Mouse (Mus musculus) bone marrow macrophage, adult 2 months (primary cell): ENCODE results near the gene Sall2.

Experiments used
- CTCF ChIP-seq: IDR thresholded peaks from 2 replicates; pipeline ENCODE4 v1.5.1; 2012; ENCODE audit warnings: low read depth, mild to moderate bottlenecking, low read length, moderate library complexity
- POLR2A ChIP-seq: IDR thresholded peaks from 2 replicates; pipeline ENCODE4 v1.6.1; 2012; ENCODE audit warnings: mild to moderate bottlenecking, low read depth, low read length, borderline replicate concordance

DNA sequence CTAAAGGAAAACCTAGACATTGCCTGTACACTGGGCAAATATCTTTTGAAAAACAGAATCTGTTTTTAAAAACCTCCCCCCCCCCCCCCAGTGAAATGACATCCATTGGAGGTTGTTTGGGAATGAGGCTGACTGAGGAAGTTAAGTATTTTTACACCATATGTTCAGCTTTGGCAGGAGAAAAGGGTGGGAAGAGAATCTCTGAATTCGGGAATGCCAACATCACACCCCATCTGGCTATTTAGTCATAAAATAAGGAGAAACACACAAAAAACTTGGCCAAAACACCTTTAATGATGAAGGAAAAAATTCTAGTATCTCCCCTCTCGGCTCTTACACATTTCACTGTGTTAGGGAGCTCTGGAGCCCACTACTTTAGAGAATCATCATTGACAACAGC, 17.7 kb downstream of the Sall2 start:
- TF ChIP-seq POLR2A: no peak
- TF ChIP-seq CTCF: no peak
